Mouse (Mus musculus): ENCODE results near the gene Hoxd11. TPM values are rescaled to one million over a fixed set of nuclear protein-coding genes. Genes with fewer than 3 reads are reported as not detected.

Hoxd11 gene
- polyA plus RNA-seq, 1 experiment from 2014 or later: 26.3 TPM

DNA sequence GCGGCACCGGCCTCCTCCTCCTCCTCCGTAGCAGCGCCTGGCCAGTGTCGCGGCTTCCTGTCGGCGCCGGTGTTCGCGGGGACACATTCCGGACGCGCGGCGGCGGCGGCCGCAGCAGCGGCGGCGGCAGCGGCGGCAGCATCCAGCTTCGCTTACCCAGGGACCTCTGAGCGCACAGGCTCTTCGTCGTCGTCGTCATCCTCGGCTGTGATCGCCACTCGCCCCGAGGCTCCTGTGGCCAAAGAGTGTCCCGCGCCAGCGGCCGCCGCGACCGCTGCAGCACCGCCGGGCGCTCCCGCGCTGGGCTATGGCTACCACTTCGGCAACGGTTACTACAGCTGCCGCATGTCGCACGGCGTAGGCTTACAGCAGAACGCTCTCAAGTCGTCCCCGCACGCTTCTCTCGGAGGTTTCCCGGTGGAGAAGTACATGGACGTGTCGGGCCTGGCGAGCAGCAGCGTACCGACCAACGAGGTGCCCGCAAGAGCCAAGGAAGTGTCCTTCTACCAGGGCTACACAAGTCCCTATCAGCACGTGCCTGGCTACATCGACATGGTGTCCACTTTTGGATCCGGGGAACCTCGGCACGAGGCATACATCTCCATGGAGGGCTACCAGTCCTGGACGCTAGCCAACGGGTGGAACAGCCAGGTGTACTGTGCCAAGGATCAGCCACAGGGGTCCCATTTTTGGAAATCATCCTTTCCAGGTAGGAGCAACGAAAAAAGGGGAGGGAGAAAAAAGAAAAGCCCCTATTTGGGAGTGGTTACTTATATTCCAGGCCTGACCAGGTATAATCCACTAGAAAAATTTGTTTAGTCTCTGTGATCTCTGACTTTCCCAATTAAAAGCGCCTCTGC lies 10.8 kb upstream of the Hoxd11 start:
- no peaks in the 10 kb centered on the region for H3K36me3 ChIP-seq
- H3K4me3 ChIP-seq (replicated peaks): peak overlapping the region; percentile 52
- peaks cover 96% of the 10 kb centered on the region for H3K27me3 ChIP-seq
- under 1% methylated on average over 74 of the region's 74 CpGs for WGBS
- no peaks in the 10 kb centered on the region for H3K9me3 ChIP-seq (replicated peaks)
- peak; percentile 53; the same call in 1 of the 2 replicates for ATAC-seq (replicated peaks; ENCODE audit: low FRiP score)
- peaks cover 32% of the 10 kb centered on the region for H3K4me1 ChIP-seq
- H3K27ac ChIP-seq: no peak overlapping the region
- peak overlapping the region; percentile 93 for H3K4me2 ChIP-seq
- H3K9ac ChIP-seq: 0 out of 2 replicates have a peak overlapping the region, but pooled peaks have one; percentile 35

DNA sequence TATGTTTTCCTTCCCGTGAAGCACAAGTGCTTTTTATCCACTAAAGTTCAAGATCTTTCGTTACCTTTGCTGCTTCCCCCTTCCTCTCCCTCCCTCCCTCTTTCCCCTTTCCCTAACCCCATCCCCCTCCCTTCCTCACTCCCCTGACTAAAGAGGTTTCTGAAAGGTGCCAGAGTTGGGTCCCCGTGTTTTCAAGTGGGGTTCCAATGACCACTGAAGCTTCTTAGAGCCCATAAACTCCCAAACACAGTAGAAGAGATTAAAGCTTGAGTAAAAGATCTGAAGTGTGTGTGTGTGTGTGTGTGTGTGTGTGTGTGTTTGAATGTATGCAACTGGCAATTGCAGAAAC lies 10.2 kb upstream of the Hoxd11 start:
- H3K4me1 ChIP-seq: peaks cover 38% of the 10 kb centered on the region
- ATAC-seq (replicated peaks; ENCODE audit: low FRiP score): no peak
- 0% methylated on average over 3 of the region's 3 CpGs for WGBS
- H3K4me2 ChIP-seq: no peak overlapping the region
- no peak overlapping the region for H3K27ac ChIP-seq
- peaks cover 96% of the 10 kb centered on the region for H3K27me3 ChIP-seq
- no peaks in the 10 kb centered on the region for H3K36me3 ChIP-seq
- no peak overlapping the region for H3K4me3 ChIP-seq (replicated peaks)
- H3K9ac ChIP-seq: no peak overlapping the region
- H3K9me3 ChIP-seq (replicated peaks): no peaks in the 10 kb centered on the region

DNA sequence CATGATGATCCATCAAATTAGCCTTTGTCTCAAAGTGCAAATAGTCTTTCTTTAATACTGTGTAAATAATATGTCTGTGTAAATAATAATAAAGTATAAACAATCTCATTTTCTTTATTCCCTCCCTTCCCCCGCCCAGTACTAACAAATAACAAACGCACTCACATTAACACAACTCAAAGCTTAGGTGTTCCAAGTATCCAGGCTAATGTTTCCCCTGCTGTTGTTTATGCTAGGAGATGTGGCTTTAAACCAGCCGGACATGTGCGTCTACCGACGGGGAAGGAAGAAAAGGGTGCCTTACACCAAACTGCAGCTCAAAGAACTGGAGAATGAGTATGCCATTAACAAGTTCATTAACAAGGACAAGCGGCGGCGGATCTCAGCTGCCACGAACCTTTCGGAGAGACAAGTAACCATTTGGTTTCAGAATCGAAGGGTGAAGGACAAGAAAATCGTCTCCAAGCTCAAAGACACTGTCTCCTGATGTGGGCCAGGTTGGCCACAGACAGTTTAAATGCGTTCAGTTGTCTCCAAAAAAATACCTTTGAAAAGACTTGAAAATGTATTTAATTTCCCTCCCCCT lies 9.6 kb upstream of the Hoxd11 start:
- Histone ChIP-seq H3K4me2 (no peak overlapping the region), H3K27ac (no peak overlapping the region), H3K9ac (no peak overlapping the region), H3K4me1 (peaks cover 43% of the 10 kb centered on the region), H3K9me3 (replicated peaks) (no peaks in the 10 kb centered on the region), H3K36me3 (no peaks in the 10 kb centered on the region), H3K4me3 (replicated peaks) (no peak overlapping the region), H3K27me3 (peaks cover 96% of the 10 kb centered on the region)
- no peak for ATAC-seq (replicated peaks; ENCODE audit: low FRiP score)
- 3% methylated on average over 14 of the region's 14 CpGs for WGBS

DNA sequence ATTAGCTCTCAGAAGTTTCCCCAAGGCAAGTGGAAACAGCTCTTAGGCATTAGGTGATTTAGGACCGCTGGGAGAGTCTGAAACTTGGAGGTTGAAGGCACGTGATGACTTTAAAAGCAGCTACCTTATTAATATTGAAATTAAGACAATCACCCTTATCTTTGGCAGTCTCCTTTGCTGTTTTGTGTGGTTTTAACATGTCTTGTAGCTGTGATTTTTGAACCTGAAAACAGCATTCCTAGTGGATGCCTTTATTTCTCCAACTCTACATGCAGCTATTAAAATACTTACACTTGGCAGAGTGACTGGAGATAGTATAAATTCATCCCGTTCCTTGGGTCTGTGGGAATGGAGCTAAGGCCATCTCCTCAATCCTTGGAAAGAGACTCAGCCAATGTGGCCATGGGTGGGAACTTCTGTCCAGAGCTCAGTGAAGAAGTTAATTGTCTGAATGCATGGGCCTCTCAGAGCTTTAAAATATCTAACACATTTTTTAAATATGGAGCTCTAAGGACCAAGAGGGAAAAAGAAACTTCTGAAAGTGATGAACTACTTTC lies 8.6 kb upstream of the Hoxd11 start:
- ATAC-seq (replicated peaks; ENCODE audit: low FRiP score): no peak
- Histone ChIP-seq H3K36me3 (no peaks in the 10 kb centered on the region), H3K27me3 (peaks cover 96% of the 10 kb centered on the region), H3K4me2 (no peak overlapping the region), H3K9ac (no peak overlapping the region), H3K9me3 (replicated peaks) (no peaks in the 10 kb centered on the region), H3K4me1 (peaks cover 53% of the 10 kb centered on the region), H3K27ac (no peak overlapping the region), H3K4me3 (replicated peaks) (no peak overlapping the region)
- 12% methylated on average over 3 of the region's 3 CpGs for WGBS

DNA sequence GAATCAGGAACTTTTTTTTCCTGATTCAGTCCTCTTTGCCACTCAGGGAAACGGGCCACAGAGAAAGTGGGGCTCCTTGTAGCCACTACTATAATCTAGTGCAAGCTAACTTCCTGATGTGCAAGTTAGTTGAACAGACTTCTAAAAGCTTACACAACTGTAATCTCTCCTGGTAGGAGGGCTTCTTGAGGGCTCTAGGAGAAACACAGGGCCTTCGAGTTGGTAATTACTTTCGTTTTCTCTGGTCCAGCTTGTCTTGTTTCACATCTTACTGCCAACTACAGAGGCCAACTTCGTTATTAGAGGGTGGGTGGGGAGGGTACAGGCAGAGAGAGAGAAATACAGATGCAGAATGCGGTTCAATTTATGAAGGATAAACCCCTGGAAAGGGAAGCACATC lies 7.5 kb upstream of the Hoxd11 start:
- Histone ChIP-seq H3K36me3 (no peaks in the 10 kb centered on the region), H3K4me1 (peaks cover 64% of the 10 kb centered on the region), H3K27me3 (peaks cover 97% of the 10 kb centered on the region), H3K9me3 (replicated peaks) (no peaks in the 10 kb centered on the region), H3K27ac (no peak overlapping the region), H3K9ac (no peak overlapping the region), H3K4me3 (replicated peaks) (no peak overlapping the region), H3K4me2 (no peak overlapping the region)
- 35% methylated on average over 5 of the region's 5 CpGs for WGBS
- ATAC-seq (replicated peaks; ENCODE audit: low FRiP score): no peak

DNA sequence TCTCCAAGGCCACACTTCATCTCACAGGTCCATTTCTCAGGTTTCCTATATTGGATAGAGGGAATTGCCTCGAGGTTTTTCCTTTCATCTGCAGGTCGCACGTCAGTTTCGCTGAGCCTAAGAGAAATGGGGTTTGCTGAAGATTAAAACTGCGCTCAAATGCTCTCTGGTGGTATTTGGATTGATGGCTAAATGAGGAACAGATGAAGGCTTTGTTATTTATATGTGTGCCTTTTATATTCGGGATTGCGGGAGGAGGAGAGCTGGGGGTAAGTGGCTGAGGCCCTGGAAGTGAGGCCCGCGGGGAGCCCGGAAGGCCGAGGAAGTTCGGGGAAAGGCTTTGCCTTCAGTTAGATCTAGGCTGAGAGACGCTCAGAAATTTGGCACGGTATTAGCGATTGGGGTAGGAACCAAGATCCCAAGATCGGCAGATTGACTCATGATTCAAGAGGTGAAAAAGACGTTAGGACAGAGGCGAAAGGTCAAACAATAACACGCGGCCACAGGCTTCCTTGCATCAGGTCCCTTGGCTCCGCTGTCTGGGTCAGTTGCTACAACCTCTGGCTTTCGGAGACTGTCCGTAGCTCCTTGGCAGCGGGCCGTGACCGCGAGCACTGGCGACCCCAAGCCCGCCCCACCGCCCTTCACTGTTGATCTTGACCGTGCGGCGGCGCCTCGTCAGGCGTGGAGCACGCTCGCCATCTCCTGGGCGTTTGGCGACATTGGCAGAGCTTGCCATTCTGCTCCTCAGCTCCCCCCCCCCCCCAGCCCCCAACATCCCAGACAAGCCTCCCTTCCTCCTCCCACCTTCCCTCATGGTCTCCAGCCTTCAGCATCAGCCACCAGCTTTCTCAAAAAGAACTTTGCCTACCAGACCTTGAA lies 6.6 kb upstream of the Hoxd11 start:
- no peaks in the 10 kb centered on the region for H3K36me3 ChIP-seq
- no peak overlapping the region for H3K27ac ChIP-seq
- no peaks in the 10 kb centered on the region for H3K9me3 ChIP-seq (replicated peaks)
- H3K4me2 ChIP-seq: peak overlapping the region; percentile 69
- peaks cover 94% of the 10 kb centered on the region for H3K27me3 ChIP-seq
- H3K9ac ChIP-seq: no peak overlapping the region
- H3K4me1 ChIP-seq: peaks cover 66% of the 10 kb centered on the region
- H3K4me3 ChIP-seq (replicated peaks): peak overlapping the region; percentile 41
- WGBS: 5% methylated on average over 40 of the region's 40 CpGs
- ATAC-seq (replicated peaks; ENCODE audit: low FRiP score): peak; percentile 17

DNA sequence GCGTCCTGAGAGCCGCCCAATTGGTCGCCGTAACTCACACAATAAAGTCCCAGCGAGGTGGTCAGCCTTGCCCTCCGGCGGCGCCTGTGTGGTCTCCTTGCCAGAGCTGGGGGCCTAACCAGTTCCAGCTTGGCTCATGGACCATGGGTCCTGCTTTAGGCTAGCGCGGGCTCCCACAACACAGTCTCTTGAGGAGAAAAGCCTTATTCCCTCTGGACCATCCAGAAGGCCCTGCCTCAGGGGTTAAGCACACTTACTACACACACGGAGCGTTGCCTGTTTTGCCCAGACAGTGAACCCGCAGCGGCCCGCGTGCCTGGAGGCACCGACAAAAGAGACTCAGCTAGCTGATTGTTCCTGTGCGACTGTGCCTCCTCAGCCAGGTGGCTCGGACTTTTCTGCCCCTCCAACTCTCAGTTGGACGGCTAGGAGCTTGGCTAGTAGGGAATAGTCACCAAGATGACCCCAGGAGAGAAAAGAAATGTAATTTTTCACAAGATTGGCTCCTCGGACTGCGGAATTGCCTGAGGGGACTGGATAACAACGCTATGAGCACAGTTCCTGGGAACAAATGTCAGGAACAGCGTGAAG lies 5.4 kb upstream of the Hoxd11 start:
- Histone ChIP-seq H3K4me2 (peak overlapping the region; percentile 26), H3K27me3 (peaks cover 83% of the 10 kb centered on the region), H3K36me3 (no peaks in the 10 kb centered on the region), H3K4me1 (peaks cover 63% of the 10 kb centered on the region), H3K27ac (no peak overlapping the region), H3K4me3 (replicated peaks) (no peak overlapping the region; the same call in 1 of the 2 replicates), H3K9me3 (replicated peaks) (no peaks in the 10 kb centered on the region), H3K9ac (no peak overlapping the region)
- no peak for ATAC-seq (replicated peaks; ENCODE audit: low FRiP score)
- 12% methylated on average over 24 of the region's 24 CpGs for whole genome bisulfite sequencing

DNA sequence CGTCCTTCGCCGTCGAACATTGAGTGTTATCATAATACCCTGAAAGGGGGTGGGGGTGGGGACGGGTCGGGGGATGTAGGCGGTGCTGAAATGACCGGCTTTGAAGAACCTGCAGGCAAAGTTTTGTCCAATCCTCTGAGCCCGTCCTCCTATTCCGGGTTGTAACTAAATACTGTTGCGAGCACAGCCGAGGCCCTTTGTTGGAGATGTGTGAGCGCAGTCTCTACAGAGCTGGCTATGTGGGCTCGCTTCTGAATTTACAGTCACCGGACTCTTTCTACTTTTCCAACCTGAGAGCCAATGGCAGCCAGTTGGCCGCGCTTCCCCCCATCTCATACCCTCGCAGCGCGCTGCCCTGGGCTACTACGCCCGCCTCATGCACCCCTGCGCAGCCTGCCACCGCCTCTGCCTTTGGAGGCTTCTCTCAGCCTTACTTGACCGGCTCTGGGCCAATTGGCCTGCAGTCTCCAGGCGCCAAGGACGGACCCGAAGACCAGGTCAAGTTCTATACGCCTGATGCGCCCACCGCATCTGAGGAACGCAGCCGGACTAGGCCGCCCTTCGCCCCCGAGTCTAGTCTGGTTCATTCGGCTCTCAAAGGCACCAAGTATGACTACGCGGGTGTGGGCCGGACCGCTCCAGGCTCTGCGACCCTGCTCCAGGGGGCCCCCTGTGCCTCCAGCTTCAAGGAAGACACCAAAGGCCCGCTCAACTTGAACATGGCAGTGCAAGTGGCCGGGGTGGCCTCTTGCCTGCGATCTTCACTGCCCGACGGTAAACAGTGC lies 4.3 kb upstream of the Hoxd11 start, which contains the start of gene Hoxd12:
Gene Hoxd12 (plus strand): TSS at position 133 of the 785 bp plus-strand sequence.
- peak within 1 kb of the TSS; percentile 28 for H3K4me3 ChIP-seq (replicated peaks)
- H3K9ac ChIP-seq: peak within 1 kb of the TSS; percentile 37; the same call in 1 of the 2 replicates
- H3K36me3 ChIP-seq: no peaks in the 10 kb centered on the region
- peaks cover 81% of the 10 kb centered on the region for H3K27me3 ChIP-seq
- no peaks in the 10 kb centered on the region for H3K9me3 ChIP-seq (replicated peaks)
- WGBS: 6% methylated on average over 47 of the region's 47 CpGs
- H3K27ac ChIP-seq: peak within 1 kb of the TSS; percentile 82
- H3K4me1 ChIP-seq: peaks cover 72% of the 10 kb centered on the region
- ATAC-seq (replicated peaks; ENCODE audit: low FRiP score): peak; percentile 7; the same call in 1 of the 2 replicates
- peak within 1 kb of the TSS; percentile 49 for H3K4me2 ChIP-seq

DNA sequence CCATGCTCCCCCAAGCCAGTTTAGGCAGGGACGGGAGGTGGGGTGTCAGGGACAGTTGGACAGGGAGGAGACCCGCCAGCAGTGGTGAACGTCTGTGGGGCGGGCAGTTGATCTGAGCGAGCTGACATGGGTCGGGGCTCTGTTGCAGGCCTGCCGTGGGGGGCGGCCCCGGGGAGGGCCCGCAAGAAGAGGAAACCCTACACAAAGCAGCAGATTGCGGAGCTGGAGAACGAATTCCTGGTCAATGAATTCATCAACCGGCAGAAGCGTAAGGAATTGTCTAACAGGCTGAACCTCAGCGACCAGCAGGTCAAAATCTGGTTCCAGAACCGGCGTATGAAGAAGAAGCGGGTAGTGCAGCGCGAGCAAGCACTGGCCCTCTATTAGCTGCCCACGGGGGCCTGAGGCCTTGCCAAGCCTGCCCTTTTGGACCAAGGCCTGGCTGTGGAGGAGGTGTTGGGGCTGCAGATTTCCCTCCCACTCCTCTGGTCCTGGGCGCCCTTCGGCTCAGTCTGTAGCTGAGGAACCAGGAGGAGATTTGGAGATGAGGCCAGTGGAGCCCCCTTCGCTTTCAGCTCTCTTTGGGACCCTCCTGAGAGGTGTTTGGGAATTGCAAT lies 3.6 kb upstream of the Hoxd11 start:
- 18% methylated on average over 24 of the region's 24 CpGs for WGBS
- Histone ChIP-seq H3K27ac (peak overlapping the region; percentile 82), H3K4me3 (replicated peaks) (peak overlapping the region; percentile 28)

DNA sequence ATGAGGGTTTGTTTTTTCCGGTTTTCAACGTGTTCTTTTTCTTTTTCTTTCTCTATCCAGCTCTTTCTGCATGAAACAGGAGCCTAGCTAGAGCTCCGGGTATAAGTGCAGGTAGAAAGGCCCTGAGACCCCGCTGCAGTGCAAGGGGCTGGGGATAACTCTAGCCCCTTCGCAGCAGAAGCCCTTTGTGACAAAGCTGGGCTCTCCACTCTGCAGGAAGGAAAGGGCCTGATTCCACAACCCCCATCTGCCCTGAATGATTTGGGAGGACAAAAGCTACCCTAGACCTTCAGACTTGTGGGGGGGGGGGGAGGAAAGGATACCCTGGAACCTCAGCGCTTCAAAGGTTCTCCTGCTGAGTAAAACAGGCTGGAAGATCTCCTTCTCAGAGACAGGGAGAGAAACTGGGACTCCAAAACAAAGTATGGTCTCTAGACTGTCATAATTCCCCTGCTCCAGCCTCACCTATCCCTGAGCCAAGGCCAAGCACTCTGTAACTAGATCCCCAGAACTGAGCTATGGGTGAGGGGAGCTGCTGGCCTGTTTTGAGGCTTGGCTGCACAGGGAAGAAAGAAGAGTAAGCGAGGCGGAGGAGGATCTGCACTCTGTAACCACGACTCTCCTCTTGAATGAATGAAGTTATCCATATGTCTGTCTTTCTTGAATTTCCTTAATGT lies 2.8 kb upstream of the Hoxd11 start:
- H3K36me3 ChIP-seq: no peaks in the 10 kb centered on the region
- H3K9ac ChIP-seq: no peak overlapping the region
- WGBS: 21% methylated on average over 9 of the region's 9 CpGs
- peak; percentile 44 for ATAC-seq (replicated peaks; ENCODE audit: low FRiP score)
- no peaks in the 10 kb centered on the region for H3K9me3 ChIP-seq (replicated peaks)
- H3K4me2 ChIP-seq: peak overlapping the region; percentile 49
- peaks cover 82% of the 10 kb centered on the region for H3K27me3 ChIP-seq
- peak overlapping the region; percentile 28 for H3K4me3 ChIP-seq (replicated peaks)
- peak overlapping the region; percentile 82 for H3K27ac ChIP-seq
- peaks cover 77% of the 10 kb centered on the region for H3K4me1 ChIP-seq

More for the DNA sequence above, 3.6 kb upstream of the Hoxd11 start:
- Histone ChIP-seq H3K9me3 (replicated peaks) (no peaks in the 10 kb centered on the region), H3K4me2 (peak overlapping the region; percentile 49), H3K27me3 (peaks cover 82% of the 10 kb centered on the region), H3K4me1 (peaks cover 73% of the 10 kb centered on the region), H3K36me3 (no peaks in the 10 kb centered on the region), H3K9ac (peak overlapping the region; percentile 37; the same call in 1 of the 2 replicates)
- ATAC-seq (replicated peaks; ENCODE audit: low FRiP score): peak; percentile 0; the same call in 1 of the 2 replicates

All from kidney, embryonic 15.5 days (tissue).